Mouse (Mus musculus) midbrain, embryonic 10.5 days (tissue): ENCODE measurements around the gene Gse1. TPM values are rescaled to one million over a fixed set of nuclear protein-coding genes. Genes with fewer than 3 reads are reported as not detected.
A peak's percentile ranks its signal among the peaks of the same experiment; 100 is the strongest.

Experiments
- DNase-seq: peaks from one replicate; pipeline ENCODE4 v3.0.0-alpha.2; 2017; ENCODE audit warnings: low spot score
- H3K27ac ChIP-seq: fragments of 300-500 bp; sonication (generic); replicated peaks from 2 replicates; pipeline ENCODE4 v1.5.1; 2016; ENCODE audit warnings: mild to moderate bottlenecking
- H3K27me3 ChIP-seq: fragments of 300-500 bp; sonication (generic); 2 replicates; pipeline ENCODE4 v1.6.1; 2016; ENCODE audit warnings: low read depth, mild to moderate bottlenecking; ENCODE audit not compliant: poor library complexity, severe bottlenecking
- H3K36me3 ChIP-seq: fragments of 300-500 bp; sonication (generic); 2 replicates; pipeline ENCODE4 v1.6.1; 2016; ENCODE audit warnings: mild to moderate bottlenecking, moderate library complexity
- H3K4me1 ChIP-seq: fragments of 300-500 bp; sonication (generic); 2 replicates; pipeline ENCODE4 v1.6.1; 2016
- H3K4me3 ChIP-seq: fragments of 300-500 bp; sonication (generic); 2 replicates; pipeline ENCODE4 v1.5.1; 2016; ENCODE audit warnings: mild to moderate bottlenecking, moderate library complexity
- H3K9me3 ChIP-seq: fragments of 300-500 bp; sonication (generic); replicated peaks from 2 replicates; pipeline ENCODE4 v1.6.1; 2016; ENCODE audit warnings: mild to moderate bottlenecking
- WGBS: fragments of 180-500 bp; shearing (Covaris S2); methylation state at CpG from one replicate; pipeline ENCODE4 v1.1.7; 2016; 5-methylcytosine and 5-hydroxymethylcytosine counted together
- polyA plus RNA-seq: library from polyadenylated mRNA; unstranded; fragments of >200 nt; fragmentation: Nextera tagmentation; extraction: Ambion mirVana; gene quantifications from 2 replicates; pipeline ENCODE4 v1.2.1, GENCODE M21; 2016

Gene Gse1
- polyA plus RNA-seq, 1 experiment from 2014 or later, result 12.7 TPM

DNA sequence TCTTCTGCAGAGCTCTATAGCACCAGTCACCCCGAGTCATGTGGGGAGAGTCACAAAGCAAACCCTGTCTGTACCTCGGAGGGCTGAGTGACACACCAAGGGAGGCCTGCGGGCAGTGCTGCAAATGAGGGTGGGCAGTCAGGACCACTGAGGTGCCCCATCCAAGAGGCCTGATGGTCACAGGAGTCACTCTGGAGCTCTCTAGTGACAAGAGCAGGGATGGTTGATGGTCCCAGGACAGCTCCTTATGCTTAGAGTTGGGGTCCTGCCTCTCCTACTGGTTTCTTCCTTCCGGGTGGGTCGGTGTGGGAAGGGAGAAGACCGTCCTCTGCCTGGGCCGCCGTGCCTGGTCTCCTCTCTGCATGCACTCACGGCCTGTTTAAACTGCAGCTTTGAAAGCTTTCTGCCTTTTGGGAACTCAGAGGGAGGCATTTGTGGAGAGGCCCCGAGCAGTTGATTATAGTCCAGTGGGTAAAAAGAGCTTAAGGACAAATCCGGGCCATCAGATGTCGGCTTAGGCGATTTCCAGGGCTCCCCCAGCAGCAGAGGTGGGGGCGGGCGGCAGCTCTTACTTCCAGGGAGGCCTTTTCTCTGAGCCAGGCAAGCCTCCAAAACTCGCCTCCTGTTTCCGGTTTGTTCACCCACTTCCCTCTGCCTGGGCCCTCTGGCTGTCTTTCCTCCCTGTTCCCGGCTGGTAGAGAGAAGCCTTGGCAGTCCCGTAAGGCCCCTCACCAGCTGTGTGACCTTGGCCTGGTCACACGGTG lies 198.5 kb downstream of the Gse1 start:
- peak overlapping the region; percentile 87 for H3K27ac ChIP-seq
- H3K36me3 ChIP-seq, result no peaks in the 10 kb centered on the region
- H3K4me3 ChIP-seq, result peak overlapping the region; percentile 16; the same call in 1 of the 2 replicates
- DNase-seq, result peak; percentile 61
- WGBS, result 28% methylated on average over 20 of the region's 20 CpGs
- peaks cover 85% of the 10 kb centered on the region for H3K4me1 ChIP-seq
- H3K9me3 ChIP-seq, result no peaks in the 10 kb centered on the region
- peaks cover 75% of the 10 kb centered on the region for H3K27me3 ChIP-seq

DNA sequence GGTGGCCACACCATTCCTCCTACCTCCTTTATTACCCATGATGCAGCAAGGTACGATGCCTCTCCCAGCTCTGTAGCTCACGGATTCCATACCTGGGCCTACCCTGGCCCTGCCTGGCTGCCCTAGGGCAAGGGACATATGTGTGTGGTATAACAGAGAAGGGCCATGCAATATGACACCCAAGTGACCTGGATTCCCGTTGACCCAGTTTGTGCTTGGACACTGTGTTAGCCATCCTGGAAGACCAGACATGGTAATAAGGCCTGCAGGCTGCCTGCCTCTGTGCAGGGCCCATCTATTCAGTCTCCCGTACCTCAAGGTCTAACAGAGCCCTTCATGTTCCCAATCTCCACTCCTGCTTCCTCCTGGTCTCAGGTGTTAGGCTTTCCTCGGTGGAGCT lies 200.2 kb downstream of the Gse1 start:
- Histone ChIP-seq H3K9me3 (peaks cover 3% of the 10 kb centered on the region; the same call in 1 of the 2 replicates), H3K4me3 (no peak overlapping the region), H3K36me3 (no peaks in the 10 kb centered on the region), H3K27ac (peak overlapping the region; percentile 3; the same call in 1 of the 2 replicates), H3K27me3 (peaks cover 74% of the 10 kb centered on the region), H3K4me1 (peaks cover 79% of the 10 kb centered on the region)
- no peak for DNase-seq
- WGBS, result 86% methylated on average over 5 of the region's 5 CpGs

DNA sequence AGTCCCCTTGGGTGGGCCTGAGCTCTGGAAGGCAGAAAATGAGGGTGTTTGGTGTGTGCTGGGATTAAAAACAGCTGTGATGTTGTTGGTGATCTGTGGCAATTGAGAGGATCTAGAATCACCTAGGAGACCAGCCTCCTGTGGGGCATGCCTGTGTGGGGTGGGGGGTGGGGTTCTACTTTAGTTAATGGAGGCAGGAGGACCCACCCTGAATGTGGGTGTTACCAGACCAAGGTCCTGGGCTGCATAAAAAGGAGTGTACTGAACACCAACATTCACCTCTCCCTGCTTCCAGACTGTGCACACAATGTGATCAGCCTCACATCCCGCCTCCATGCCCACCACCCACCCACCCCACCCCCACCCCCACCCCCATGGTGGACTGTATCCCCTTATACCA lies 200.9 kb downstream of the Gse1 start:
- H3K4me3 ChIP-seq, result no peak overlapping the region
- H3K9me3 ChIP-seq, result peaks cover 8% of the 10 kb centered on the region; the same call in 1 of the 2 replicates
- peaks cover 73% of the 10 kb centered on the region for H3K4me1 ChIP-seq
- H3K36me3 ChIP-seq, result no peaks in the 10 kb centered on the region
- peak overlapping the region; percentile 3; the same call in 1 of the 2 replicates for H3K27ac ChIP-seq
- WGBS, result 90% methylated on average over 1 of the region's 1 CpGs
- DNase-seq, result no peak
- H3K27me3 ChIP-seq, result peaks cover 68% of the 10 kb centered on the region

DNA sequence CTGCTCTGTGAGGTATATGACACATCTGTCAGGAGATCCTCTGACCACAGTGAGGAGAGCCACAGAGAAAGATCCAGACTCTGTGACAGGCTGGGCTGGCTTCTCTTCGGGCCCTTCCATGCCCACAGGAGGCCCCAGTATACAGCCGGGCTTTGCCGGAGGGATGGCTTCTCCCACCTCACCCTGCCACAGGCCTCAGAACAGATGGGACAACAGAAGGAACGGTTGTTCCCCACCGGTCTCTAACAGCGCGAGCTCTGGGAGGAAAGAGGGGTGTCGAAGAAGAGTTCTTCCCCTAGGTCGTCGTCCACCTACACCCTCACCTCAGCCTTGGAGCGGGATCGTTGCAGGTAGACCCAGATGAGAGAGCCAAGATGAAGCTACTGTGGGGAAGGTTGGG lies 202.8 kb downstream of the Gse1 start:
- peaks cover 8% of the 10 kb centered on the region; the same call in 1 of the 2 replicates for H3K9me3 ChIP-seq
- no peak overlapping the region for H3K4me3 ChIP-seq
- H3K4me1 ChIP-seq, result peaks cover 67% of the 10 kb centered on the region
- DNase-seq, result no peak
- H3K27me3 ChIP-seq, result peaks cover 69% of the 10 kb centered on the region
- 84% methylated on average over 12 of the region's 12 CpGs for WGBS
- H3K27ac ChIP-seq, result peak overlapping the region; percentile 39; the same call in 1 of the 2 replicates
- no peaks in the 10 kb centered on the region for H3K36me3 ChIP-seq

DNA sequence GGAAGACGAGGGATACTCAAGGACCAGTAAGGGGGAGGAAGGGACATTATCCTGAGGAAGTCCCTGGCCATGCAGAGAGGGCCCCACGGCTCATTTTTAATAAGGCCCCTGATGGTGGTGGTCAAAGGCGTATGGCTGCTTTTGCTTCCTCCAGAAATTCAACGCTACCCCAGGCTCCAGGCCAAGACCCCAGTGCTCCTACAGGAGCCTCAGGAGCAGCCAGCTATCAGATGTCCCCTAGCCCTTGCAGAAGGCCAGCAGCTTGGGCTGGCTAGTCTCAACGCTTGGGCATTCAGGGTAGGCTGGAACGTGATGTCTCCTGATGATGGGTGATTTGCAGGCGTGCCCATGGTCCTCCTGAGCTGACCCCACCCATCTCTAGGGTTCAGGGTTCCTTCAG lies 204.2 kb downstream of the Gse1 start:
- Histone ChIP-seq H3K27ac (0 out of 2 replicates have a peak overlapping the region, but pooled peaks have one; percentile 14), H3K9me3 (peaks cover 8% of the 10 kb centered on the region; the same call in 1 of the 2 replicates), H3K4me3 (no peak overlapping the region), H3K36me3 (no peaks in the 10 kb centered on the region), H3K4me1 (peaks cover 67% of the 10 kb centered on the region), H3K27me3 (peaks cover 78% of the 10 kb centered on the region)
- DNase-seq, result no peak
- WGBS, result 78% methylated on average over 7 of the region's 7 CpGs

DNA sequence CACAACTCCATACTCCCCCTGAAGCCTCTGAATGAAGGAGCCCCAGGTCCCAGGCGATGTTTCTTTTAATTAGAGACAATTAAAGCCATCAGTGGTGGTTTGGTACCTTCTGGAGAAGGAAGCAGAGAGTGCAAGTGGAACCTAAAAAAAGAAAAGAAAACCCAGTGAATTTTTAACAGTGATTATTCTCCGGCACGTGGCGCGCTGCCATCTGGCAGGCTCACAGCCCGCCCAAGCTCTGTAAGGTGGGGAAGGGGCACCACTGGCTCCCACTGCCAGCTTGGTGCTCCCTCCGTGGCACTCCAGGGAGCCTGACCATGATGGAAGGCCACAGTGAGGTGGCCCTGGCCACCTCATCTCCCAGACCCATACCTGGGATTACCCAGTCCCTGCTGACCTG lies 204.9 kb downstream of the Gse1 start:
- Histone ChIP-seq H3K4me3 (no peak overlapping the region), H3K27me3 (peaks cover 79% of the 10 kb centered on the region), H3K9me3 (peaks cover 8% of the 10 kb centered on the region; the same call in 1 of the 2 replicates), H3K36me3 (no peaks in the 10 kb centered on the region), H3K27ac (0 out of 2 replicates have a peak overlapping the region, but pooled peaks have one; percentile 33), H3K4me1 (peaks cover 67% of the 10 kb centered on the region)
- 86% methylated on average over 7 of the region's 7 CpGs for WGBS
- no peak for DNase-seq

DNA sequence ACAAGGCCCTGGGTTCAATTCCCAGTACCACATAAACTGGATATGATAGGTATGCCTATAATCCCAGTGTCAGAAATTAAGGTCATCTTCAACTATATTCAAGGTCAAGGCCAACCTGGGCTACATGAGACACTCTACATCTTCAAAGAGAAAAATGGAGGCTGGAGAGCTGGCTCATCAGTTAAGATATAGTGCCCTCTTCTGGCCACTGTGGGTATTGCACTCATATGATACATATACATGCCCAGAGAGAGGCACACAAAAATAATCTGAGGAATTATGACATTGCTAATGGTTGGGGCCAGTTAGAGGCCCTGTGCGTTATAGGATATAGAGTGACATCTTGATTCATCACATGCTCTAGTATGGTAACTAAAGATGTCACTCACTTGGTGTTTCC lies 205.5 kb downstream of the Gse1 start:
- H3K4me1 ChIP-seq, result peaks cover 67% of the 10 kb centered on the region
- H3K4me3 ChIP-seq, result no peak overlapping the region
- no peaks in the 10 kb centered on the region for H3K36me3 ChIP-seq
- WGBS, result 93% methylated on average over 1 of the region's 1 CpGs
- no peak overlapping the region for H3K27ac ChIP-seq
- H3K27me3 ChIP-seq, result peaks cover 79% of the 10 kb centered on the region
- no peak for DNase-seq
- H3K9me3 ChIP-seq, result peaks cover 8% of the 10 kb centered on the region; the same call in 1 of the 2 replicates

DNA sequence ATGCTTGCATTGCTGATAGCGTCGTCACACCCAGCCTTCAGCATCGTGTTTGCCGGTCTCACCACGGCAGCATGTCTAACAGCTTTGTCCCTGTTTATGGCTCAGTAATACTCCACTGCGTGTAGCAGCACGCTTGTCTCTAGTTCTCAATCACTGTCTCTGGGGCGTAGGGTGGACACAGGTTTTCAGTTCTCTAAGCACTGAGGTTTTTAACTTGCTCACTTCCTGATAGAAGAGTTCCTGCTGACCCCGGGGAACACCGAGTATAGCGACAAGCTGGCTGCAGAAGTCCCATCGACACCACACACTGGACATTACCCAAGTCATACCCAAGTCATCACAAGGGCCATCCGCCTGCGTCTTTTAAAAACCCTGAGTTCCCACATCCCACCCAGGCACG lies 207.5 kb downstream of the Gse1 start:
- peaks cover 8% of the 10 kb centered on the region; the same call in 1 of the 2 replicates for H3K9me3 ChIP-seq
- no peak overlapping the region for H3K4me3 ChIP-seq
- 95% methylated on average over 15 of the region's 15 CpGs for WGBS
- H3K4me1 ChIP-seq, result peaks cover 77% of the 10 kb centered on the region
- peaks cover 82% of the 10 kb centered on the region for H3K27me3 ChIP-seq
- no peak for DNase-seq
- no peaks in the 10 kb centered on the region for H3K36me3 ChIP-seq
- no peak overlapping the region for H3K27ac ChIP-seq

DNA sequence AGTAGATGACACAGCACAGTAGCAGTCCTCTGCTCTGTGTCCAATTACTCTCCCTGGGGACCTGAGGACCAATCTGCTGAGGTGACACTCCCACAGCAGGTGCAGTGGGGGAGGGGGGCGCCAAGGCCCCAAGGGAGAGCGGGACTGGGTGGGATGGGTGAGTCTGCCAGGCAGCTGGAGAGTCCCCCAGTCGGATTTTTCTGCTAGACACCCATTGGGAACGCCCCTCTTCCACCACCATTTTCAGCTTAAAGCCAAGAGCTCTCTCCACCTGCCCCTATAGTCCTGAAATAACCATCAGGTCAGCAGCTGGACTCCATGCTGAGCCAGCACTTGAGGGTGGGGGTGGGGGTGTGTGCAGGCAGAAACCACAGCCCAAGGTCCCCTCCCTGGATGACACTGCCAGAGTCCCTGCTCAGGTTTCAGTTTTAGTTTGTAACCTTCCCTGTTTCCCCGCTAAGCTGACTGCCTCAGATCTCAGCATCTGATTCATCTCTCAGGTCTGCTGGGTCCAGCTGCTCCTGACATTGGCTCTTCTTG lies 208.3 kb downstream of the Gse1 start:
- Histone ChIP-seq H3K27me3 (peaks cover 85% of the 10 kb centered on the region), H3K27ac (0 out of 2 replicates have a peak overlapping the region, but pooled peaks have one; percentile 33), H3K36me3 (no peaks in the 10 kb centered on the region), H3K9me3 (peaks cover 8% of the 10 kb centered on the region; the same call in 1 of the 2 replicates), H3K4me1 (peaks cover 79% of the 10 kb centered on the region), H3K4me3 (no peak overlapping the region)
- DNase-seq, result no peak
- WGBS, result 39% methylated on average over 5 of the region's 5 CpGs

DNA sequence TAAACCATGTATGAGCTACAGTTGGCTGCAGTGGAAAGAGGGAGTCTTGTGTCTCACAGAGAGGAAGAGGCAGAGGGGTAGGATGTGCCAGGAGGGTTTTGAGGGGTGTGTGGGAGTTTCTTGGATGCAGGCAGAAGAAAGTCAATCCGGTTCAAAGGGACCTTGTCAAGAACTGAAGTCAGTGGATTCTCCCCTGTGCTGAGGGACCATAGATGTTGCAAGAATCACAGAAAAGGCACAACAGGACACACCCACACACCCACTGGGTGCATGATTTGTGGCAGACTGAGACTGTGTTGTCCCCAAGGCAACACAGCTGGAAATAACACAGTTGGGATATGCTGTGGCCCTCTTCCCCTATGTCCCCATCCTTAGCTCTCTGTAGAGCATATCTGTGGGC lies 209.0 kb downstream of the Gse1 start:
- Histone ChIP-seq H3K4me1 (peaks cover 86% of the 10 kb centered on the region), H3K36me3 (no peaks in the 10 kb centered on the region), H3K4me3 (no peak overlapping the region), H3K27me3 (peaks cover 91% of the 10 kb centered on the region), H3K27ac (0 out of 2 replicates have a peak overlapping the region, but pooled peaks have one; percentile 33), H3K9me3 (peaks cover 8% of the 10 kb centered on the region; the same call in 1 of the 2 replicates)
- WGBS, result 78% methylated on average over 1 of the region's 1 CpGs
- no peak for DNase-seq

DNA sequence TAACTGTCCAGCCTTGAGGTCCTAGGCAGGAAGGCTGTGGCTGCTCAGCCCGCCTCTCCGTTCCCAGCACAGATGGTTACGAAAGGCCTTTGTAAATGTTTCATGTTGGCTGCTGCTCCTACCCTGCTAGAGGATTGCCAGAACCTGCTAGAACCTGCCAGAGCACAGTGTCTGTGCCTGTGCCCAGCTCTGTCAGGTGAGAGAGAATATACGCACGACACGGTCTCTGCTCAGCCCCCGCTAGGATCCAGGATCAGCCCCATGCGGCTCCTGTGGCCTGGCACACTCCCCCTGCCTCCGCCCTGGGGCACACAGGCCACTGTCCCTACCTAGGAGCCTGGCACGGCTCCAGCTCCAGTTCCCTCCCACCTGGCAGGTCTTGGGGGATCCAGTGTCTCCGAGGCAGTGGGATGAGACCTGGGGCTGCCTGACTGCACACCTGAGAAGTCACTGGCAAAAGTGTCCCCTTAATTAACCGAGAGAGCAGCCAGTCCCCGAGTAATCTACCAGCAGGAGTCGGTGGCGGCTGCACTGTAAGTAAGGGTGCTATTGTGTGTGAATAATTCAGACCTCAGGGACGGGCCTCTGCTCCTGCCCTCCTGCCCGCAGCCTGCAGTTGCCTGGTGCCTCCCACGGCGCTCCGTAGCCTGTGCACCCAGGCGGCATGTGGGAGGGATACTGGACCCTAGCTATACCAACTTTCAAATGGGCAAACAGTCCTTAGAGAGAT lies 209.6 kb downstream of the Gse1 start:
- Histone ChIP-seq H3K4me3 (no peak overlapping the region), H3K27ac (peak overlapping the region; percentile 73; the same call in 1 of the 2 replicates), H3K27me3 (peaks cover 91% of the 10 kb centered on the region), H3K9me3 (peaks cover 8% of the 10 kb centered on the region; the same call in 1 of the 2 replicates), H3K36me3 (no peaks in the 10 kb centered on the region), H3K4me1 (peaks cover 84% of the 10 kb centered on the region)
- 66% methylated on average over 21 of the region's 21 CpGs for WGBS
- DNase-seq, result no peak

DNA sequence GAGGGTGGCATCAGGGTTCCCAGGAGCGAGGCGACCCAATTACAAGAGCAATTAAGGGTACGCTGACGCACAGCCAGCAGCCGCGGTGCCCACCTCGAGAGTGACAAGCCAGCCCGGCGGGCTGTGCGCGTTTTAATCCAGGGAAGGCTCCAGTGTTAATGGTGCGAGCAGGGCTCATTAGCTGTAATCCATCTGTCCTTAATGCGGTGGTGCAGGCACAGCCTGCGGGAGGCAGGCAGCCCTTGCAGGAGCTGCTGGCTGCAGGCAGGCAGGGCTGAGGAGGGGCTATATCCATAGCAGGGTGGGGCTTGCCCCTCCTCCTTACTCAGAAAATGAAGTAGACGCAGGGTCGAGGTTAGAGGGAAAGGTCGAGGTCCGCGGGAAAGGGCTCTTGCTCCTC lies 211.1 kb downstream of the Gse1 start:
- WGBS, result 3% methylated on average over 19 of the region's 19 CpGs
- Histone ChIP-seq H3K27ac (peak overlapping the region; percentile 73), H3K27me3 (peaks cover 88% of the 10 kb centered on the region)

More for the DNA sequence above, 211.1 kb downstream of the Gse1 start:
- H3K36me3 ChIP-seq, result no peaks in the 10 kb centered on the region
- no peaks in the 10 kb centered on the region for H3K9me3 ChIP-seq
- DNase-seq, result peak; percentile 40
- H3K4me3 ChIP-seq, result peak overlapping the region; percentile 29
- H3K4me1 ChIP-seq, result peaks cover 82% of the 10 kb centered on the region
